Mouse (Mus musculus) neural tube, embryonic 14.5 days (tissue): ENCODE results near the gene Pirt. TPM values are rescaled to one million over a fixed set of nuclear protein-coding genes. Genes with fewer than 3 reads are reported as not detected.
A peak's percentile ranks its signal among the peaks of the same experiment; 100 is the strongest.

Source experiments
- ATAC-seq: fragments of 200-750 bp; cut with Nextera tagmentation; 2 replicates; pipeline ENCODE4 v1.8.0; 2017; ENCODE audit warnings: low read depth, mild to moderate bottlenecking, moderate TSS enrichment, moderate library complexity
- H3K27ac ChIP-seq: fragments of 300-500 bp; sonication (generic); 2 replicates; pipeline ENCODE4 v1.5.1; 2014; ENCODE audit warnings: low read depth, mild to moderate bottlenecking, control low read depth, low read length, moderate library complexity, mixed read lengths
- H3K27me3 ChIP-seq: fragments of 300-500 bp; sonication (generic); 2 replicates; pipeline ENCODE4 v1.6.1; 2014; ENCODE audit warnings: low read length; ENCODE audit not compliant: control insufficient read depth, insufficient read depth
- H3K36me3 ChIP-seq: fragments of 300-500 bp; sonication (generic); 2 replicates; pipeline ENCODE4 v1.6.1; 2014; ENCODE audit warnings: low read length, mixed read lengths; ENCODE audit not compliant: control insufficient read depth, insufficient read depth
- H3K4me1 ChIP-seq: fragments of 300-500 bp; sonication (generic); 2 replicates; pipeline ENCODE4 v1.6.1; 2014; ENCODE audit warnings: low read length; ENCODE audit not compliant: control insufficient read depth, insufficient read depth
- H3K4me2 ChIP-seq: fragments of 300-500 bp; sonication (generic); 2 replicates; pipeline ENCODE4 v1.6.1; 2014; ENCODE audit warnings: mild to moderate bottlenecking, low read depth, low read length, control low read depth
- H3K4me3 ChIP-seq: fragments of 300-500 bp; sonication (generic); 2 replicates; pipeline ENCODE4 v1.5.1; 2014; ENCODE audit warnings: low read depth, low read length, control low read depth, mixed read lengths
- H3K9ac ChIP-seq: fragments of 300-500 bp; sonication (generic); replicated peaks from 2 replicates; pipeline ENCODE4 v1.6.1; 2014; ENCODE audit warnings: low read depth, mild to moderate bottlenecking, control low read depth, low read length, mixed read lengths
- H3K9me3 ChIP-seq: fragments of 300-500 bp; sonication (generic); 2 replicates; pipeline ENCODE4 v1.6.1; 2016; ENCODE audit warnings: low read length; ENCODE audit not compliant: control insufficient read depth
- WGBS: fragments of 180-500 bp; shearing (Covaris S2); extraction: QIAGEN DNeasy Blood & Tissue Kit; methylation state at CpG from one replicate; pipeline ENCODE4 v1.1.7; 2014; 5-methylcytosine and 5-hydroxymethylcytosine counted together
- polyA plus RNA-seq: library from polyadenylated mRNA; unstranded; fragments of >200 nt; fragmentation: Nextera tagmentation; extraction: Ambion mirVana; gene quantifications from 2 replicates; pipeline ENCODE4 v1.2.1, GENCODE M21; 2014

The Pirt gene
- polyA plus RNA-seq, 1 experiment from 2014 or later: 0.83 TPM

- H3K9ac ChIP-seq: peak overlapping the region; percentile 18; the same call in 1 of the 2 replicates
- no peaks in the 10 kb centered on the region for H3K27me3 ChIP-seq
- no peak overlapping the region for H3K4me3 ChIP-seq
- WGBS: 8% methylated on average over 21 of the region's 21 CpGs
- H3K36me3 ChIP-seq: no peaks in the 10 kb centered on the region
- no peak overlapping the region for H3K27ac ChIP-seq
- no peaks in the 10 kb centered on the region for H3K9me3 ChIP-seq
- H3K4me1 ChIP-seq: no peaks in the 10 kb centered on the region
- peak; percentile 85 for ATAC-seq
- H3K4me2 ChIP-seq: peak overlapping the region; percentile 40; the same call in 1 of the 2 replicates
Measured at GRCm38 (mm10) chr11:66905617-66906384, 6.0 kb upstream of the Pirt start.

GRCm38 (mm10) chr11:66912531-66913458 lies 1.0 kb downstream of the Pirt start:
- Histone ChIP-seq H3K27me3 (no peaks in the 10 kb centered on the region), H3K9me3 (no peaks in the 10 kb centered on the region), H3K4me2 (no peak overlapping the region), H3K27ac (no peak overlapping the region), H3K4me1 (no peaks in the 10 kb centered on the region), H3K36me3 (no peaks in the 10 kb centered on the region), H3K9ac (no peak overlapping the region), H3K4me3 (no peak overlapping the region)
- 64% methylated on average over 17 of the region's 17 CpGs for WGBS
- ATAC-seq: no peak

- H3K9me3 ChIP-seq: no peaks in the 10 kb centered on the region
- H3K9ac ChIP-seq: no peak overlapping the region
- no peaks in the 10 kb centered on the region for H3K36me3 ChIP-seq
- no peak overlapping the region for H3K27ac ChIP-seq
- no peaks in the 10 kb centered on the region for H3K4me1 ChIP-seq
- H3K4me3 ChIP-seq: no peak overlapping the region
- no peaks in the 10 kb centered on the region for H3K27me3 ChIP-seq
- no peak overlapping the region for H3K4me2 ChIP-seq
- WGBS: 15% methylated on average over 3 of the region's 3 CpGs
- no peak for ATAC-seq
Measured at GRCm38 (mm10) chr11:66914249-66914648, 2.5 kb downstream of the Pirt start.

GRCm38 (mm10) chr11:66920012-66920411 lies 8.2 kb downstream of the Pirt start:
- H3K4me3 ChIP-seq: no peak overlapping the region
- no peak overlapping the region for H3K27ac ChIP-seq
- ATAC-seq: no peak
- H3K27me3 ChIP-seq: no peaks in the 10 kb centered on the region
- no peak overlapping the region for H3K9ac ChIP-seq
- WGBS: 75% methylated on average over 2 of the region's 2 CpGs
- H3K36me3 ChIP-seq: no peaks in the 10 kb centered on the region
- no peak overlapping the region for H3K4me2 ChIP-seq
- H3K9me3 ChIP-seq: no peaks in the 10 kb centered on the region
- no peaks in the 10 kb centered on the region for H3K4me1 ChIP-seq

DNA sequence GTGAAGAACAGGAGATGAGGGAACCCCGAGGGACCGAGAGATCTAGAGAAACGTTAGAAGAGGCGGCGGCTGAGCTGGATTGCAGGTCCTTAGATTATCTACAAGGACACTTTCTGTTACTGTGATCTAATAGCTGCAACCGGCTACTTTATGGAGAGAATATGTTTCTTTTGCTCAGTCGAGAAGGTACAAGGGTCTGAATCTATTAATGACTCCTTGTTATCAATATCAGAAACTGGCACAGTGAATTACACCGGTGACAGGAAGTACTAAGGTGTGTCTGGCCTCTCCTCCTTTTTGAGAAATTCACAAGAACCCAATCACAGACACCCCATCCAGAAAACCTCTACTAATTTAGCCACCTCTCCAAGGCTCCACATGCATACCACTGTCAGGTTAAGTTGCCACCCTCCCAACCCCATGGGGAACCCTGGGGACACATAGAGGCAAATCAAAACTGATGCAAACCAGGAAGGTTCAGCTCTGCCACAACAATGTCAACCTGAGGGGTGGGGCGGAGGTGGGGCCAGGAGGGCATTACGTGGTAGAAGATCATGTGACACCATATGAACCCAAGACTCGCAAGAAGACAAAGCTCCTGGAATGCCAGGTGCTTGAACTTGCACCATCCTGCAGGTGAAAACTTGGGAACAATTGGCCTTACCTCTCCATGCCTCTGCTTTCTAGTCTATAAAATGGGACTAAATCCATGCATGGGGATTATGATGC lies 12.5 kb downstream of the Pirt start:
- no peak for ATAC-seq
- no peak overlapping the region for H3K9ac ChIP-seq
- H3K36me3 ChIP-seq: no peaks in the 10 kb centered on the region
- H3K4me2 ChIP-seq: no peak overlapping the region
- no peak overlapping the region for H3K27ac ChIP-seq
- no peaks in the 10 kb centered on the region for H3K27me3 ChIP-seq
- 87% methylated on average over 11 of the region's 11 CpGs for WGBS
- H3K9me3 ChIP-seq: no peaks in the 10 kb centered on the region
- H3K4me1 ChIP-seq: no peaks in the 10 kb centered on the region
- H3K4me3 ChIP-seq: no peak overlapping the region

DNA sequence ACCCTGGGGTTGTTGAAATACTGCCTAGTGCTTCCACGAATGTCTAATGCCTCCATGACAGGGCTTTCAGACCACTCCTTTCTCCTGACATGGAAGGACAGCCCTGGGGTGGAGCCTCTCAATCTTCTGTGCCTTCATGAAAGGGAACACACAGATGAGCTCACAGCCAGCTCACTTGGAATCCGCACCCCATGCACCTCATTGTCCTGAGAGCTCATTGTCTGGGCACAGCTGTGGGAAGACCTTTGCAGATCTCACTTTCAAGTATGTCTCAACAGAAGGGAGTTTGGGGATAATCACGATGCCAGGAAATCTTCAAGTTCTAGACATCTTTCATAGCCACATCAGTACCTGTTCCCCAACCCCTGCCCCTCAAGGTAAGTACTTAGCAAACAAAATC lies 16.5 kb downstream of the Pirt start:
- H3K36me3 ChIP-seq: no peaks in the 10 kb centered on the region
- H3K27ac ChIP-seq: no peak overlapping the region
- H3K9me3 ChIP-seq: no peaks in the 10 kb centered on the region
- H3K9ac ChIP-seq: no peak overlapping the region
- no peak overlapping the region for H3K4me3 ChIP-seq
- WGBS: 59% methylated on average over 3 of the region's 3 CpGs
- no peaks in the 10 kb centered on the region for H3K4me1 ChIP-seq
- no peak for ATAC-seq
- no peak overlapping the region for H3K4me2 ChIP-seq
- H3K27me3 ChIP-seq: no peaks in the 10 kb centered on the region

DNA sequence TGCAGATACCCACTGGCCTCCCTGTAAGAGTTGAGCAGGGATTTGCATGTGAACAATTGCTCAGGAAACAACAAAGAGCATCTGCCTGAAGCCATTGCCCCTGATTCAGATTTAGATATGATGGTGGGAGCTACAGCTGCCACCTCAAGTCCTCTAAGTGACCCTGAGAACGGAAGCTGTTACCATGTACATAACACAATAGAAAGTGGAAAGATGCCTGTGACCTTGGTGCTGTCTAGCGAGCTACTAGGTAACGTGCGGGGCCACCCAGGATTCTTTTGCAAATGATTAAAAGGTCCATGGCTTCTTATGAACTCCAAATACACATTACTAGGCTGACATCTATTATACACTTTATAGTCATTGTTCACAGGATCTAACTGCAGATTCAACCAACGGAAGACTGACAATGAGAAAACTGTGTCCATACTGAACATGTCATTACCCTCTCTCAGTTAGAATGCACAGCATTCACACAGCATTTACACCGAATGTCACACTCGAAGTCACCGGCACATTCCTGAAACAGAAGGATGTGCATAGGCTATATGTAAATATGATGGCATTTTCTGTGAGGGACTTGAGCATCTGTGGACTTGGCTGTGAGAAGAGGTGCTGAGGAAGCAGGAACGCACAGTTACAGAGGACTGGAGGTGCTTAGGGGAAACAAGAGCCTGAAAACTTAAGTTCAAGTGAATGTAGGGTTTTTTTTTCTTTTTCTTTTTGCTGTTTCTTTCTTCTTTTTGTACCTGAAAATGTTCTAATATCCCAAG lies 21.2 kb downstream of the Pirt start:
- H3K4me2 ChIP-seq: no peak overlapping the region
- WGBS: 68% methylated on average over 9 of the region's 9 CpGs
- H3K27me3 ChIP-seq: no peaks in the 10 kb centered on the region
- no peak overlapping the region for H3K9ac ChIP-seq
- no peaks in the 10 kb centered on the region for H3K9me3 ChIP-seq
- no peaks in the 10 kb centered on the region for H3K36me3 ChIP-seq
- H3K27ac ChIP-seq: no peak overlapping the region
- no peak for ATAC-seq
- no peak overlapping the region for H3K4me3 ChIP-seq
- no peaks in the 10 kb centered on the region for H3K4me1 ChIP-seq

DNA sequence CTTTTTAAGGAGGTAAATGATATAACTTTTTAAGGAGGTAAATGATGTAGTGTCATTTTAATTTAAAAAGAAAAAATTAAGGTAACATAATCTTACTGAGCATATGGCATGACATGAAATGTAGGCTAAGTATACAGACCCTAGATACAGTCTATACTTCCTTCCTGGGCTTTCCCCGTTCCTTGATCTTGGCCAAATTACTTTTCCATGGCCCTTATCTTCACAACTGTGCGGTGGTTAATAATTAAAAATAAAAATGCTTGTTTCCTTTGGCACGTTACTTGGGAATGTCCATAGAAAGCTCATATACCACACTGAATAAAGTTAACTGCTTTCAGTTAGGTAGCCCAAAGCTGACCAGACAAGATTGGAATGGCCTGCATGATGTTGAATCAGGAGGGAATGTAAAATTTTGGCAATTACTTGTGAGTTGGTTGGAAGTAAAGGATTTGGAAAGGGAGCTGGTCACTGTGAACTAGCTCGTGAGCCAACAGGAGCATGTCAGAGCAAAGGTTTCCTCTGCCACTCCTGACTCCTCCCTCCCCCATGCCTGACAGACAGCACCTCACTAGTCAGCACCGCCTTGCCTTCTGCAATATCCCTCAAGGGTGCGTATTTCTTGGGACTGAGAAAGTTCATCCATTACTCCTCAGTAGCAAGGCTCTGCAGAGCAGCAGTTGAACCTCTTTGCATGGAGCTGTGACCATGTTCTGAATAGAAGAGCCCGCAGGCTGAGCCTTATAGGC lies 22.8 kb downstream of the Pirt start:
- no peak overlapping the region for H3K4me2 ChIP-seq
- no peaks in the 10 kb centered on the region for H3K9me3 ChIP-seq
- WGBS: 87% methylated on average over 7 of the region's 7 CpGs
- no peaks in the 10 kb centered on the region for H3K36me3 ChIP-seq
- H3K4me3 ChIP-seq: no peak overlapping the region
- no peak overlapping the region for H3K9ac ChIP-seq
- H3K4me1 ChIP-seq: no peaks in the 10 kb centered on the region
- ATAC-seq: no peak
- no peak overlapping the region for H3K27ac ChIP-seq
- no peaks in the 10 kb centered on the region for H3K27me3 ChIP-seq
